Mouse (Mus musculus): ENCODE data around the gene Sap30l.

DNA sequence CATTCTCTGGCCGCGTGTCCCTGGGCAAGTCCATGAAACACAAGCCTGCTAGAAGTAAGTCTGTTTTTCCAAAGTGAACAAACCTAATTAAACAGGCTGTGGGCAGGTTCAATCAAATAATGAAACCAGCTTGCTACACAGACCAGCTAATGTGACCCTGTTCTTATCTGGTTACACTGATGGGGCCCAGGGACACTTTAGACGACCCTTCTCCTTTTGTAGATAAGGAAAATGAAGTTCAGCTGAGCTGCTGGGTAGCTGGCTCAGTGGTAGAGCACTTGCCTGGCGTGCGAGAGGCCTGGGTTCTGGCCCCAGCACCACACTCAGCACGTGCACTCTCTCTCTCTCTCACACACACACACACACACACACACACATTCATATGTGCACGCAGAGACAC lies 22.3 kb downstream of the Sap30l start:
- no peak for TF ChIP-seq CTCF (IDR thresholded peaks at IDR 0.05; ENCODE audit: extremely low read depth, insufficient read length, insufficient replicate concordance, low read depth, low read length)
- no peak for TF ChIP-seq POLR2A (IDR thresholded peaks at IDR 0.05; ENCODE audit: low read depth, low read length)

Data from small intestine, adult 2 months (tissue).